Mouse (Mus musculus) spleen, adult 2 months (tissue): ENCODE data around the gene Olfr183. TPM values are rescaled to one million over a fixed set of nuclear protein-coding genes. Genes with fewer than 3 reads are reported as not detected.
"Not testable (repeated sequence)": the region's sequence is repeated elsewhere in the genome, so short reads cannot be mapped to it uniquely, and the experiment has no call there.

Source experiments
- DNase-seq, 2 experiments: peaks; one replicate each; pipeline versions ENCODE4 v3.0.0 to v3.0.0-alpha.2; 2012 to 2021; ENCODE audit warnings: low spot score in 2 of 2, low read depth in 1 of 2
- H3K27ac ChIP-seq: fragments of 200-500 bp; 2 replicates; pipeline ENCODE4 v1.5.1; 2012; ENCODE audit warnings: low read length, inconsistent platforms; ENCODE audit not compliant: insufficient read depth
- H3K27me3 ChIP-seq: fragments of 200-500 bp; 2 replicates; pipeline ENCODE4 v1.6.1; 2012; ENCODE audit warnings: mild to moderate bottlenecking, moderate library complexity, low read length, inconsistent platforms; ENCODE audit not compliant: control insufficient read depth, insufficient read depth
- H3K36me3 ChIP-seq: fragments of 200-500 bp; 2 replicates; pipeline ENCODE4 v1.6.1; 2012; ENCODE audit warnings: mild to moderate bottlenecking, low read length, inconsistent platforms; ENCODE audit not compliant: control insufficient read depth, insufficient read depth
- H3K4me1 ChIP-seq: fragments of 200-500 bp; 2 replicates; pipeline ENCODE4 v1.6.1; 2011; ENCODE audit warnings: inconsistent platforms; ENCODE audit not compliant: control insufficient read depth, insufficient read depth, insufficient read length
- H3K4me3 ChIP-seq: fragments of 200-500 bp; 2 replicates; pipeline ENCODE4 v1.5.1; 2011; ENCODE audit warnings: mild to moderate bottlenecking, inconsistent platforms; ENCODE audit not compliant: insufficient read depth, insufficient read length; ENCODE audit errors: extremely low read depth
- CTCF ChIP-seq: fragments of 200-500 bp; IDR thresholded peaks from 2 replicates; pipeline ENCODE4 v1.5.1; 2011; ENCODE audit warnings: mild to moderate bottlenecking, inconsistent platforms; ENCODE audit not compliant: insufficient read depth, insufficient read length, insufficient replicate concordance; ENCODE audit errors: extremely low read depth
- POLR2A ChIP-seq: fragments of 200-500 bp; IDR thresholded peaks from 2 replicates; pipeline ENCODE4 v1.6.1; 2011; ENCODE audit warnings: low read depth, low read length, inconsistent platforms
- WGBS: fragments of 180-500 bp; shearing (Covaris S2); methylation state at CpG from one replicate; pipeline ENCODE4 v1.1.7; 2018; 5-methylcytosine and 5-hydroxymethylcytosine counted together
- polyA plus RNA-seq: library from polyadenylated mRNA; depleted of rRNA; stranded (reverse); fragments of >200 nt; gene quantifications from 2 replicates; pipeline ENCODE4 v1.2.3, GENCODE M21; 2012; rRNA removed

The Olfr183 gene
- polyA plus RNA-seq, 1 experiment: not detected

DNA sequence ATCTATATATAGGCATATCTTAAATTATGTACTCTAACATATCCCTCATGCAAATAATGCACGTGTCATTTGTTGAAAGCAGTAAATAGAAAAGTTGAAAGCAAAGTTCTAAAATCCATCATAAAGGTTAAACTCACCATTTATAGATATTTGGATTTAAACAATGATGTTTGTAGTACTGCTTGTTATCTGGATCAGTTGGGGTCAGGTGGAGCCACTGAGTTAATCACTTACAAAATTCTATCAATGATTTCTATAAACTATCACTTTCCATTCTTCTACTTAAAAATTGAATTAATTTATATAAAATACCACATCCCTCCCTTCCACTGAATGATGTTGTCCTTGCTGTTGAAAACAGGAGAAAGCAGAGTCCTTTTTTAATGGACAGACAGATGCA, 53.7 kb downstream of the Olfr183 start:
- DNase-seq: no peak
- TF ChIP-seq CTCF: no peak
- no peak for TF ChIP-seq POLR2A
- 65% methylated on average over 1 of the region's 1 CpGs for WGBS

DNA sequence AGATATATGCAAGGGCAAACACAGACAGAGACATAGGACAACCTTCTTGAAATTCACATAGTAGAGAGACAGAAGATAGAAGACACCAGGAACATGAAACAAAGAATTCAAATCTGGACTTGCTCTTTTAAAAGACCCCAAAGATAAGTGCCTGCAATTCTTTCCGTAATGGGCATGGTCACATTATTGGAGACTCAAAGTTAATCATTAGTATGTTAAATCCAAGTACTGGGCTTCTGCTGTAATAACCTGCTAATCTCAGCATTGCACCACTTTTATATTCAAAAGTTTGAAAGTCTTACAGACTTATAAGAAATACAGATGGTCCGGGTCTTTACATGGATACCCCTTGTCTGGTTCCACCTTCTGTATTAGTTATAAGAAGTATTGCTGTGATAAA, 54.1 kb downstream of the Olfr183 start:
- H3K36me3 ChIP-seq, DNase-seq, H3K27ac ChIP-seq, H3K4me3 ChIP-seq, H3K4me1 ChIP-seq, H3K27me3 ChIP-seq: not testable (repeated sequence)
- WGBS: 94% methylated on average over 2 of the region's 2 CpGs

More for the DNA sequence above, 53.7 kb downstream of the Olfr183 start:
- Histone ChIP-seq H3K36me3 (no peaks in the 10 kb centered on the region), H3K4me1 (no peaks in the 10 kb centered on the region), H3K27ac (no peak overlapping the region), H3K27me3 (no peaks in the 10 kb centered on the region), H3K4me3 (no peak overlapping the region)

Other genes starting within 250 kb of the Olfr183 start
- gene Olfr172, start 232.2 kb upstream of the Olfr183 start, polyA plus RNA-seq: not detected in 2 replicates
- not detected in 2 replicates for gene Olfr173, start 195.1 kb upstream of the Olfr183 start, polyA plus RNA-seq
- gene Olfr175-ps1, start 168.6 kb upstream of the Olfr183 start, polyA plus RNA-seq: not detected in 2 replicates
- gene Olfr177, start 120.6 kb upstream of the Olfr183 start, polyA plus RNA-seq: not detected in 2 replicates
- gene Olfr178, start 103.3 kb upstream of the Olfr183 start, polyA plus RNA-seq: not detected in 2 replicates
- not detected in 2 replicates for gene Olfr181, start 66.6 kb upstream of the Olfr183 start, polyA plus RNA-seq
- not detected in 2 replicates for gene Olfr180, start 66.0 kb upstream of the Olfr183 start, polyA plus RNA-seq
- gene Olfr186, start 34.9 kb downstream of the Olfr183 start, polyA plus RNA-seq: not detected in 2 replicates
- gene Olfr187, start 44.4 kb downstream of the Olfr183 start, polyA plus RNA-seq: not detected in 2 replicates
- gene Olfr190, start 82.6 kb downstream of the Olfr183 start, polyA plus RNA-seq: not detected in 2 replicates
- not detected in 2 replicates for gene Olfr191, start 94.5 kb downstream of the Olfr183 start, polyA plus RNA-seq
- not detected in 2 replicates for gene Olfr193, start 116.5 kb downstream of the Olfr183 start, polyA plus RNA-seq
- gene Olfr194, start 125.7 kb downstream of the Olfr183 start, polyA plus RNA-seq: not detected in 2 replicates
- gene Olfr195, start 151.7 kb downstream of the Olfr183 start, polyA plus RNA-seq: not detected in 2 replicates
- gene Olfr196, start 175.1 kb downstream of the Olfr183 start, polyA plus RNA-seq: not detected in 2 replicates
- not detected in 2 replicates for gene Olfr198, start 208.2 kb downstream of the Olfr183 start, polyA plus RNA-seq
- gene Olfr199, start 224.4 kb downstream of the Olfr183 start, polyA plus RNA-seq: not detected in 2 replicates